Mouse (Mus musculus): ENCODE data around the gene Fam189b. TPM values are rescaled to one million over a fixed set of nuclear protein-coding genes. Genes with fewer than 3 reads are reported as not detected.

Fam189b gene
- polyA plus RNA-seq, 1 experiment from 2014 or later, result 2.8 TPM

DNA sequence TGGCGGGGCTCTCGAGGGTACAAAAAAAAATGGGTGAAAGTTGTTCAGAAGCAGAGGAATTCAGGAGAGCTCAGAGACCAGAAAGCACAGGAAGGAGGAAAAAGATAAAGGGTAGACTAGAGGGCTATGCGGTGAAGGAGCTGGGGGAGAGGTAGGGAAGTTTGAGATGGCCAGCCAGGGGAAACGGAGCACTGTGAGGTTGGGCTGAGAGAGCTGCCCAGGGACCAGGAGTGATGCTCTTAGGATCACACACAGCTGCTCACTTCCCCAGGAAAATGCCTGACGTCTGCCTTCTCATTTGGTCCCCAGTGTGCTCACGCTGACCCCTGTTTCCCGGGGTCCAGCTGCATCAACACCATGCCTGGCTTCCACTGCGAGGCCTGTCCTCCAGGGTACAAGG lies 36.6 kb downstream of the Fam189b start:
- Histone ChIP-seq H3K9me3 (replicated peaks) (no peaks in the 10 kb centered on the region), H3K4me2 (no peak overlapping the region), H3K4me1 (replicated peaks) (peaks cover 14% of the 10 kb centered on the region), H3K27me3 (peaks cover 53% of the 10 kb centered on the region), H3K27ac (no peak overlapping the region), H3K36me3 (no peaks in the 10 kb centered on the region), H3K4me3 (replicated peaks) (no peak overlapping the region), H3K9ac (no peak overlapping the region)
- ATAC-seq (ENCODE audit: low read depth) (no peak), DNase-seq (no peak)
- 29% methylated on average over 8 of the region's 8 CpGs for WGBS (ENCODE audit: insufficient replicate concordance)

GRCm38 (mm10) chr3:89221167-89221566 lies 38.2 kb downstream of the Fam189b start:
- DNase-seq (no peak), ATAC-seq (ENCODE audit: low read depth) (no peak)
- Histone ChIP-seq H3K9ac (no peak overlapping the region), H3K4me3 (replicated peaks) (no peak overlapping the region), H3K27ac (no peak overlapping the region), H3K4me1 (replicated peaks) (no peaks in the 10 kb centered on the region), H3K4me2 (no peak overlapping the region), H3K36me3 (no peaks in the 10 kb centered on the region), H3K27me3 (peaks cover 61% of the 10 kb centered on the region), H3K9me3 (replicated peaks) (no peaks in the 10 kb centered on the region)
- WGBS (ENCODE audit: insufficient replicate concordance), result 69% methylated on average over 5 of the region's 5 CpGs

- WGBS (ENCODE audit: insufficient replicate concordance), result 65% methylated on average over 11 of the region's 11 CpGs
- Histone ChIP-seq H3K9me3 (replicated peaks) (no peaks in the 10 kb centered on the region), H3K9ac (no peak overlapping the region), H3K27ac (no peak overlapping the region), H3K36me3 (no peaks in the 10 kb centered on the region), H3K4me2 (no peak overlapping the region), H3K4me3 (replicated peaks) (no peak overlapping the region), H3K27me3 (peaks cover 81% of the 10 kb centered on the region), H3K4me1 (replicated peaks) (peaks cover 27% of the 10 kb centered on the region)
- no peak for ATAC-seq (ENCODE audit: low read depth)
- no peak for DNase-seq
These were observed 41.9 kb downstream of the Fam189b start for GRCm38 (mm10) chr3:89224796-89225195.

DNA sequence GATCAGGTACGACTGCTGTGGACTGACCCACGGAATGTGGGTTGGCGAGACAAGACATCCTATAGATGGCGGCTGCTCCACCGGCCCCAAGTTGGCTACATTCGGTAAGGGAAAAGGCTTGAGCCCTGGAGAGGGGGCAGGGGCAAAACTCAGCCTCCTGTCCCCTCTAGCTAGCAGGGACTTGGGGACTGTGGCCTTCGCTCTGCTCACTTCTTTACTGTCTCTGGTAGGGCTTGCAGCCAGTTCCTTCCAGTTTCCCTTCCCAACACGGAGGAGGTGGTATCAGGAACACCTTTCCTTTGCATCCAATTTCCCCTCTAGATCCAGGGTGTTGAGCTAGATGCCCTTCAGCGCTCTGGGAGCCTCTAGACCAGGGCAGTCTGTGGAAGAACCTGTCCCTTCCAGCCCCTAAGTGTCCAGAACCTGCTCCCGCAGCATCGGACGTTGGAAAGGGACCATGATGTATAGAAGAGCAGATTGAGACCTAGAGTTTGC lies 42.4 kb downstream of the Fam189b start:
- Histone ChIP-seq H3K4me2 (no peak overlapping the region), H3K4me3 (replicated peaks) (no peak overlapping the region), H3K27me3 (peaks cover 82% of the 10 kb centered on the region), H3K4me1 (replicated peaks) (peaks cover 27% of the 10 kb centered on the region), H3K27ac (no peak overlapping the region), H3K9ac (no peak overlapping the region), H3K9me3 (replicated peaks) (no peaks in the 10 kb centered on the region), H3K36me3 (no peaks in the 10 kb centered on the region)
- no peak for ATAC-seq (ENCODE audit: low read depth)
- DNase-seq, result no peak
- WGBS (ENCODE audit: insufficient replicate concordance), result 56% methylated on average over 12 of the region's 12 CpGs

GRCm38 (mm10) chr3:89225918-89226317 lies 43.0 kb downstream of the Fam189b start:
- H3K27me3 ChIP-seq, result peaks cover 86% of the 10 kb centered on the region
- H3K4me2 ChIP-seq, result no peak overlapping the region
- H3K9me3 ChIP-seq (replicated peaks), result no peaks in the 10 kb centered on the region
- DNase-seq (no peak), ATAC-seq (ENCODE audit: low read depth) (no peak)
- no peaks in the 10 kb centered on the region for H3K36me3 ChIP-seq
- WGBS (ENCODE audit: insufficient replicate concordance), result 31% methylated on average over 4 of the region's 4 CpGs
- peaks cover 27% of the 10 kb centered on the region for H3K4me1 ChIP-seq (replicated peaks)
- no peak overlapping the region for H3K4me3 ChIP-seq (replicated peaks)
- H3K9ac ChIP-seq, result no peak overlapping the region
- no peak overlapping the region for H3K27ac ChIP-seq

DNA sequence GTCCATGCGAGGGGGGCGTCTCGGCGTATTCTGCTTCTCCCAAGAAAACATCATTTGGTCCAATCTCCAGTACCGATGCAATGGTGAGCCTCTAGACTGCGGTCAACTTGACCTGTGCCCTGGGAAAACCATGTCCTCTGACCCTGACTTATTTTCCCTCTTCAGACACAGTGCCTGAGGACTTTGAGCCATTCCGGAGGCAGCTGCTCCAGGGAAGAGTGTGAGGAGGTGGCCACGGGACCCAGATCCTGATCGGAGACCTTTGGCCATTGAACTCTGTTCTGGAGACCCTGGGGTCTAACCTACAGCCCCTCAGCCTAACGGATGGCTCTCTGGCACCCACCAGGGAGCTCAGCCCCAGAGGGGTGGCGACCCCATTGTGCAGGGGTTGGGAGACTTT lies 43.4 kb downstream of the Fam189b start:
- H3K4me1 ChIP-seq (replicated peaks), result peaks cover 27% of the 10 kb centered on the region
- no peaks in the 10 kb centered on the region for H3K36me3 ChIP-seq
- no peak overlapping the region for H3K4me3 ChIP-seq (replicated peaks)
- peaks cover 86% of the 10 kb centered on the region for H3K27me3 ChIP-seq
- no peak overlapping the region for H3K9ac ChIP-seq
- H3K27ac ChIP-seq, result no peak overlapping the region
- 51% methylated on average over 11 of the region's 11 CpGs for WGBS (ENCODE audit: insufficient replicate concordance)
- no peak overlapping the region for H3K4me2 ChIP-seq
- ATAC-seq (ENCODE audit: low read depth), result no peak
- no peaks in the 10 kb centered on the region for H3K9me3 ChIP-seq (replicated peaks)
- no peak for DNase-seq

GRCm38 (mm10) chr3:89226900-89227299 lies 44.0 kb downstream of the Fam189b start, which contains the start of gene Mtx1:
Gene Mtx1 (minus strand): TSS chr3:89227088.
- Histone ChIP-seq H3K36me3 (no peaks in the 10 kb centered on the region), H3K27me3 (peaks cover 89% of the 10 kb centered on the region), H3K9ac (peak within 1 kb of the TSS; percentile 26; the same call in 1 of the 2 replicates), H3K4me3 (replicated peaks) (peak within 1 kb of the TSS; percentile 51), H3K9me3 (replicated peaks) (no peaks in the 10 kb centered on the region), H3K4me1 (replicated peaks) (peaks cover 27% of the 10 kb centered on the region), H3K4me2 (peak within 1 kb of the TSS; percentile 61), H3K27ac (no peak within 1 kb of the TSS)
- DNase-seq, result no peak
- WGBS (ENCODE audit: insufficient replicate concordance), result 11% methylated on average over 21 of the region's 21 CpGs
- ATAC-seq (ENCODE audit: low read depth), result no peak

GRCm38 (mm10) chr3:89227307-89228179 lies 44.6 kb downstream of the Fam189b start:
- Histone ChIP-seq H3K36me3 (no peaks in the 10 kb centered on the region), H3K27ac (no peak overlapping the region), H3K4me1 (replicated peaks) (peaks cover 27% of the 10 kb centered on the region), H3K27me3 (peaks cover 91% of the 10 kb centered on the region), H3K4me2 (peak overlapping the region; percentile 61), H3K9ac (peak overlapping the region; percentile 26; the same call in 1 of the 2 replicates), H3K4me3 (replicated peaks) (peak overlapping the region; percentile 51), H3K9me3 (replicated peaks) (no peaks in the 10 kb centered on the region)
- DNase-seq (peak; percentile 37), ATAC-seq (ENCODE audit: low read depth) (peak; percentile 45; the same call in 1 of the 2 replicates)
- 7% methylated on average over 41 of the region's 41 CpGs for whole genome bisulfite sequencing (ENCODE audit: insufficient replicate concordance)

- Histone ChIP-seq H3K27me3 (peaks cover 88% of the 10 kb centered on the region), H3K36me3 (no peaks in the 10 kb centered on the region), H3K9me3 (replicated peaks) (no peaks in the 10 kb centered on the region), H3K9ac (0 out of 2 replicates have a peak overlapping the region, but pooled peaks have one; percentile 26), H3K4me2 (peak overlapping the region; percentile 61), H3K4me1 (replicated peaks) (peaks cover 27% of the 10 kb centered on the region), H3K27ac (no peak overlapping the region), H3K4me3 (replicated peaks) (peak overlapping the region; percentile 51)
- WGBS (ENCODE audit: insufficient replicate concordance), result 0% methylated on average over 20 of the region's 20 CpGs
- DNase-seq (peak; percentile 75), ATAC-seq (ENCODE audit: low read depth) (peak; percentile 49)
These were observed 45.2 kb downstream of the Fam189b start for GRCm38 (mm10) chr3:89228180-89228549.

GRCm38 (mm10) chr3:89228836-89229235 lies 45.9 kb downstream of the Fam189b start, which contains the start of gene Muc1:
Gene Muc1 (plus strand): TSS chr3:89229057.
- ATAC-seq (ENCODE audit: low read depth) (no peak), DNase-seq (no peak)
- Histone ChIP-seq H3K9ac (0 out of 2 replicates have a peak within 1 kb of the TSS, but pooled peaks have one; percentile 26), H3K9me3 (replicated peaks) (no peaks in the 10 kb centered on the region), H3K27ac (no peak within 1 kb of the TSS), H3K4me1 (replicated peaks) (peaks cover 32% of the 10 kb centered on the region), H3K27me3 (peaks cover 81% of the 10 kb centered on the region), H3K36me3 (no peaks in the 10 kb centered on the region), H3K4me2 (peak within 1 kb of the TSS; percentile 61), H3K4me3 (replicated peaks) (peak within 1 kb of the TSS; percentile 51)
- WGBS (ENCODE audit: insufficient replicate concordance), result 36% methylated on average over 10 of the region's 10 CpGs

- ATAC-seq (ENCODE audit: low read depth) (no peak), DNase-seq (no peak)
- H3K4me3 ChIP-seq (replicated peaks), result no peak overlapping the region
- no peak overlapping the region for H3K27ac ChIP-seq
- H3K27me3 ChIP-seq, result peaks cover 77% of the 10 kb centered on the region
- no peak overlapping the region for H3K9ac ChIP-seq
- no peaks in the 10 kb centered on the region for H3K9me3 ChIP-seq (replicated peaks)
- no peaks in the 10 kb centered on the region for H3K36me3 ChIP-seq
- no peak overlapping the region for H3K4me2 ChIP-seq
- peaks cover 33% of the 10 kb centered on the region for H3K4me1 ChIP-seq (replicated peaks)
- 74% methylated on average over 4 of the region's 4 CpGs for WGBS (ENCODE audit: insufficient replicate concordance)
These were observed 46.3 kb downstream of the Fam189b start for GRCm38 (mm10) chr3:89229276-89229675.
